Mouse (Mus musculus) adrenal gland, adult 8-10 months (tissue): Measurements from ENCODE around the gene Gm17949. TPM values are rescaled to one million over a fixed set of nuclear protein-coding genes. Genes with fewer than 3 reads are reported as not detected.

ENCODE experiments used
- DNase-seq: peaks from one replicate; pipeline ENCODE4 v3.0.0; 2022
- total RNA-seq, 4 experiments: library from RNA; stranded (reverse); gene quantifications; 2 replicates each; pipeline ENCODE4 v1.2.4; 2022

Gene Gm17949
- total RNA-seq, 4 experiments from 2014 or later, result 0.29 to 0.80 (median 0.45) TPM

DNA sequence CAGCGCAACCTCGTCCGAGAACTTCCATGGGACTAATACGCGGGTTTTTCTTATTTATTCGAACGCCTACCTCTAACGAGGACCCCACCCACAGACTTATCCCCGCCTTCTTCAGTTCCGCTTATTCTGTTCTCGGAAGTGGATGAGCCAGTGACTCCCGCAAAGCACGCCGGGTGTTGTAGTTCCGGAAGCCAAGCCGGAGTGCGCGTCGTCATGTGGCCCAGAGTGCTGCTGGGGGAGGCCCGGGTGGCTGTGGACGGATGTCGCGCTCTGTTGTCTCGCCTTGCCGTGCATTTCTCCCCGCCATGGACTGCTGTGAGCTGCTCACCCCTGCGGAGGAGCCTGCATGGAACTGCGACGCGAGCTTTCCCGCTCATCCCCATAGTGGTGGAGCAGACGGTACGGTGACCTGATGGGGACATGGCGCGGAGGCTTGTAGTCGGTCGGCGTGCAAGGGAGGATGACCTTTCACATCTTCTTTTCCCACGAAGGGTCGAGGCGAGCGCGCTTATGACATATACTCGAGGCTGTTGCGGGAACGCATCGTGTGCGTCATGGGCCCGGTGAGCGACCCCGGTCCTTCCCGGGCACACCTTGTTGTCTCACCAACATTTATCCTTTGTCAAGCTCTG, 21.0 kb upstream of the Gm17949 start, which contains the start of gene Clpp:
Gene Clpp, plus strand, starts transcription at position 191 of the 632 bp plus-strand sequence.
- peak; percentile 94 for DNase-seq

DNA sequence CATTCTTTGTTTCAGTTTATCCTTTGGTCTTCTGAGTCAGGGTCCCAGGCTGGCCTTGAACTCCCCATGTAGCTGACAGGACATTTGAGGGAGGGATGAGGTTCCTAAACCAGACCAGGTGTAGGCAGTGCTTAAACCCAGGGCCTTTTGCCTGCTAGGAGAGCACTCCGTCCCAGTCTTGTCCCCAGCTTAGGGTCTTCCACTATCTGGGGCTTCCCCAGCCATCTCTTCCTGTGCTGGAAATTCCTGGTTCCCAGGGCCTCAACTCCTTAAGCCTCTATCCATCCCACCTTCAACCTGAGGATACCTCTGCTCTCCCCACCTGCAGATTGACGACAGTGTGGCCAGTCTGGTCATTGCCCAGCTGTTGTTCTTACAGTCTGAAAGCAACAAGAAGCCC, 20.3 kb upstream of the Gm17949 start:
- no peak for DNase-seq

DNA sequence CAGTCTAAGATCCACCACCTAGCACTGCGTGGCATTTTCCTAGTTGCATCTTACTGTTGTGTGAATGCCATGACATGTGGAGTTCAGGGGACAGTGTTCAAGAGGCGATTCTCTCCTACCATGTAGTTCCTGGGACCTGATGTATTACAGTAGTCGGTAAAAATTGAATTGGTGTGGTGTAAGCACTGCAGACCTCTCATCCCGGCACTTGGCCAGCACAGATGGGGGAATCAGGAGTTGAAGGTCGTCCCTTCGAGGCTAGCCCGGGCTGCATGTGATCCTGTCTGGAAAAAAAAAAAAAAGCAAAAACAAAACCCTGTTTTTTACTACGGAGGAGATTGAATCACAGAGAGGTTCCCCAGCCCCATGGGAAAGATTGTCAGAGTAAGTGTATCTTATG, 16.2 kb upstream of the Gm17949 start:
- DNase-seq, result no peak

DNA sequence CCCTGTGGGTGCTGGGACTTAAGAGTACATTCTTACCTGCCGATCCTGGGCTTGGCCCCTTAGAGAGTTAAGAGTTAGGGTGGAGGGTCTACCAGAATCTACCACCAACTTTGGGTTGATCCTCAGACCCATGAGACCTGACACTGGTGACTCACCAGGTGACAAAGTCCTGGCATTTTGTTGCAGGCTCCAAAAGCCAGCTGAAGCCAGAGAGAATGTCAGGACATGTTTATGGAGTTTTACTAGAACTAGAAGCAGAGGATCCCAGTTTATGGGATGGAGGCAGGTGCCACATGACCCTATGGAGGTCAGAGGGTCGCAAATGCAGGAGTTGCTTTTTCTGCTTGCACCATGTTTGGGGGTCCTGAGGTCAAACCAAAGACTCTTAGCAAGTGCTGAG, 14.8 kb upstream of the Gm17949 start:
- DNase-seq, result no peak

DNA sequence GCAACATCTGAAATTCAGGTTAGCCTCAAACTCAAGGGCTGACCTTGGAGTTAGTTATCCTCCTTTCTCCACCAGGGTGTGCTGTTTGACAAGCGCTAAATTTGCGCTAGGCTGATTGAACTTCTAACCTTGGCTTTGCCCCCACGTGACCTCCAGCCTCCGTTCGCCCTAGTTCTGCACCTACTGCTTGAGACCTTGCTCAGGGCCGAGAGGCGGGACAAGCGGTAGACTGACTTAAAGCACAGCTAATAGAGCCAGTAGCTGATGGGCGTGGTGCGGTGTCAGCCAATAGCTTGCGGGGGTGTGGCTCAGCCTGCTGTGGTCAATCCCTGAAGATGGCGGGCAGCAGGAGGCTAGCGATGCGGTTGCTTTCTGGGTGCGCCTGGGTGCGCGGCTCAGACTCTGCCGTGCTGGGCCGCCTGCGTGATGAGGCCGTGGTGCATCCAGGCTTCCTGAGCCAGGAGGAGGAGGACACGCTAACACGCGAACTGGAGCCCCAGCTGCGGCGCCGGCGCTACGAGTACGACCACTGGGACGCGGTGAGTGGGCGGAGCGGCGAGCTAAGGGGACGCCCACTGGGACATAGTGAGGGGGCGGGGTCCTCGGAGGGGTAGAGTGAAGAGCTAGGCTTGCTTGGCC, 14.1 kb upstream of the Gm17949 start, which contains the start of gene Alkbh7:
Gene Alkbh7, plus strand, starts transcription at position 311 of the 639 bp plus-strand sequence.
- peak; percentile 98 for DNase-seq

DNA sequence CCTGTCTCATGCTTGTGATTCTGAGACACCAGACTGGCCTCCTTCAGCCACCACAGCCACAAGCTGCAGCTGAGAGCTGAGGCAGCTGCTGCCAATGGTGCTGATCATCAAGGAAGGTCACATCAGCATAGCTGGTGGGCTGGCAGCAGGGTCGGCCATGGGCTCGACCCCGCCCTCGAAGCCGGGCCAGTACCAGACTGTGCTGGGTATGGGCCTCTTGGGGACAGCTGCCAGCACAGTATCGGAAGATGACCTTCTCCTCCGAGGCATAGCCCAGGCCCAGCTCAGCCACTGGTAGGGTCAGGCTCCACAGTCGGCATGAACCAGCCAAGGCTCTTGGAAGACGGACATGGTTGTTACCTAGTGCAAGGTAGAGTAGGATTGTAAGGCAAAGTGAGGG, 11.9 kb upstream of the Gm17949 start:
- no peak for DNase-seq

DNA sequence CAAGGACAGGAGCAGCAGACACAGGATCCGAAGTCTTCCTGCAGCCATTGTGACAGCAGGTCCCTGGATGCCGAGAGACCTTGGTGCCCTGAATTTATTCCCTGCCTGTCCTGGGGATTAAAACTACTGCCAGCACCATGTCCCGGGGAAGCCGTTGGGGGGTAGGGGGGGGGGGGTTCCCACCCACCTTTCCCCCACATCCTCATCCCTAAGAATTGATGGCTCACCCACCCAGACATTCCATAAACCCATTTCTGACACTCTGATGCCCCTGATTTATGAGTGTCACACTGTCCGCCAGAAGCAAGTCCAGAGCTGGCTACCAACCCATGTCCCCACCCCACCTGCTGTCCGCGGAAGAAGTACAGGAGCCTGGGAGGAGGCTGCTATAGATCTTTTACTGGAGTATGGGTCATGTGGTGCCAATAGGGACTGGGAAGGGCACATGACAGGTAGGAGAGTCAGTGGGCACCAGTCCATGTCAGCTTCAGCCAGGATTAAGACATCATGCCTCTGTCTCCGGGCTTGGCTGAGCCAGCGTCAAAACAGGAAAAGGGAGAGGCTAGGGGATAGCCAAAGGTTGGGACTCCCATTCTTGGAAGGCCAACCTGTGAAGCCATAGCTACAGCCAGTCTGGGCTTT, 11.2 kb upstream of the Gm17949 start, which contains the start of gene Pspn:
Gene Pspn, minus strand, starts transcription at position 51 of the 642 bp plus-strand sequence.
- DNase-seq, result no peak

DNA sequence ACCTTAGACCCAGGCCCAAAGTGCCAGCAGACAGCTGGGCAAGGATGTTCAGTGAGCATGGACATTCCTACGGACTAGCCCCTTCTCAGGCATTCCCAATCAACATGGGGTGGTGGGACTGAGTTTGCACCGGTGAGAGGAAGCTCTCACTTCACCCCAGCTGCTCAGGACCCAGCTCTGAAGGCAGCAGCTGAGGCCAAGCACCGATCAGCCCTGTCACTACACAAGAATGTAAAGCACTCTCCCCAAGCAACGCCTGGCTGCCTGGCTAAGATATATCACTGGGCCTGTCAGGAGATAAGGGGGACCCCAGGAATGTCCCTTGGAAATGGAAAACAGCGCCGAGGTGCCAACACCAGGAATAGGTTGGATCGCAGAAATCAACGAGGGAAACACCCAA, 10.0 kb upstream of the Gm17949 start:
- no peak for DNase-seq

DNA sequence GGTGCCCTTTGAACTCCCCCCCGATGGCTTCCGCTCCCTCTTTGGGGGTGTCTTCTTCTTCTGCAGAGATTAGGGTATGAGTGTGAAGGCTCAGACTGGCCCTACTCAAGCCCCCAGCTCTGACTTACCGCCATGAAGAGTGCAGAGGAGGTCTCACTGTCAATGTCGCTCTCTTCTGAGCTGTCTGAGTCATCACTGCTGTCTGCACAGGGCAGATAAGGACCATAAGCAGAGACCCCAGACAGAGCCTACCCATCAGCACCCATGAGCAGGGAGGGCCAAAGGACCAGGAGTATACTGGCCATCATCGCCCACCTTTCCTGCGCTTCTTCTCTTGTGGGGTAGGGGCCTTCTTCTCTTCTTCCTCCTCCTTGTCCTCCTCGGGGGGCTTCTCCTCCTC, 7.3 kb upstream of the Gm17949 start:
- DNase-seq, result no peak

DNA sequence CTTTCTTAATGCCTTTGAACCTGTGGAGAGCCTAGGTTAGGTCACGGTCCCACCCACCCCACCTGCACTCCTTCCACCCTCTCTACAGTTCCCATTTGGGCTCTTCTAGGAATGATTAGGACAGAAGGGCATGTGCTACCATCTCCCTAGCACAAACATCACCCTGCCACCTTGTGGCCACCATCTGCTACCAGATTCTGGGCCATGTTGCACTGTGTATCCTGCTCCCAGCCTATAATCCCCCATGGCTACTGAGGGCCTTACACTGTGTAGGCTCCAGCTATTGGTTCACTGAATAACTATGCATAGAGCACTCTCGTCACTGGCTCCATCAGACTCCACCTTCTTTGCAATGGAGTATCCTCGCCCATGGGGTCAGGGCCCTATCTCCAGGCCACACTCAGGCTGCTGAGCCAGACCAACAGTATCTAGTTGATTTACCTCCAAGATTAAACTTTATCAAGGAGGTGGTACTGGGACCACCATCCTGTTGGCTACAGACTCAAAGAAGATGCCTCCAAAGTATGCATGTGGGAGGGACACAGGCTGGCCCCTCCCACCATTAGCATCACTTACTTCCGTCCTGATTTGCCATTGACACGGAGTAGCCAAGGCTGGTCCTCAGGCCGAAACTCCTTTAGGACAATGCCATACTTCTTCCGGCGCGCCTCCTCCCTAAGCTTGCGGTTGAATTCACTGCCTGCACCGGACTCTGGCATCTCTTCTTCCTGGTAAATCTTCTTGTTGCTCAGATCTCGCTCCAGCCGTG, 3.9 kb upstream of the Gm17949 start:
- no peak for DNase-seq

DNA sequence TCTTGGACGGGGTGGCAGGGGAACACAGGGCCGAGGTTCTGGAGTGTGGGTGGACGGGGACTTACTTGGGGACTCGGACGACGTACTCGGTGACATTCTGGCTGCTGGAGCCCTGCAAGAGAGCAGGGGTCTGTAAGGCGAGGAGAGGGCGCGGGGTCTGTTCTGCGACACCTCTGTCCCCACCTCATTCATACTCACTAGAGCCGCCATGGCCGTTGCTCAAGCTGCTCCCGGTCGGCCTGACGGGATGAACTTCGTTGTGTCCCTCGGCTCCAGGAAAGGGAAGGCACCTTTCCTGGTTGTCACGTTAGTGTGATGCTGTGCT, 396 bp upstream of the Gm17949 start:
- no peak for DNase-seq

DNA sequence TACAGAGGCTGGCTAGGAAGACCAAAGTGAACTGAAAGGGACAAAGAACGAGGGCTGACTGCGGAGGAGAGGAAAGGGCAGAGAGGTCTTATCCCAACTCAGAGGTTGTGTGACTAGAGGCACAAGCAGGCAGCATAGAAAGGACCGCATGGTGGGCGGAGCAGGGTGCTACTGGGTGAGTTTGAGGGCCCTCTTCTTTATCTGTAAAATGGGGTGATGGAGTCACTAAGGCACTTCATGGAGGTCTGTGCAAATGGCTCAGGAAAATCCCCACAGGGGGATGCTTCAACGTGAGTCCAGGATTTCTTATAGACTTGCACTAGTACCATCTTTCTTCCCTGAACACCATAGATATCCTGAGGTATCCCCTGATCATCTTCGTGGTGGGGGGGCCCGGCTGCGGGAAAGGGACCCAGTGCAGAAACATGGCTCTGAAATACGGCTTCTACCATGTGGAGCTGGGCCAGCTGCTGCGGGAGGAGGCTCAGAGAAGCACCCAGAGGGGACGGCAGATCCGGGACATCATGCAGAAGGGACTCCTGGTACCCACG, 1.1 kb downstream of the Gm17949 start:
- no peak for DNase-seq

DNA sequence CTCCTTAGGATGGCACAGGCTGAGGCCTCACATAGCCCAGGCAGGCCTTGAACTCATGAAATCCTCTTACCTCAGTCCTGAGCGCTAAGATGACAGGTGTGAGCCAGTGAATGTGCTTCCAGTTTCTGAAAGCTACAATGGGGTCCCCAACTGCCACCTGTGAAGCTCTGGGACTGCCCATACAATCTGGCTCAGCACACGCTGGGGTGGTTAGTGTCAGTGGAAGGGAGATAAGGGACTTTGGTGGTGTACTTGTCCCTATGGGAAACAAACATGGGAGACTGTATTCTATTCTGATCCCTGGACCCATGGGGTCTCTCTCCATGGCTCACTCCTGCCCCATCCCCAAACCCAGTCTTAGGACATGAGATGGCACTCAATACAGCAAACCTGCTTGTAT, 8.4 kb downstream of the Gm17949 start:
- DNase-seq, result no peak

DNA sequence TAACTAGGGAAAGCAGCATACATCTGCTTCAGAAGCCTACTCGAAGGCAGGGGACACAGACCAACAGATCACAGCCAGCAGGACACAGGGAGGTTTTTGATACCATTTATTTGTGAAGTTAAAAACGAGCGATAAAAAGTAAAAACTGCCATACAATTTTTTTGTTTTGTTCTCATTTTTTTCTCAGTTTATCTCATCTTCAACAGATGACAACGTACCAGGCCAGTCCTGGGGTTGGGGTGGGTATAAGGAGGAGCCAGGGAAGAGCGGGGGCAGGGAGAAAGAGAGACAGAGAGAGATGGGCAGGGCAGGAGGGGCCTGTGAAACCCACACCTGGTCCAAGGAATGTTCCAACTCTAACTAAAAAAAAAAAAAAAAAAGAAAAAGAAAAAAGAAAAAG, 9.7 kb downstream of the Gm17949 start:
- no peak for DNase-seq

DNA sequence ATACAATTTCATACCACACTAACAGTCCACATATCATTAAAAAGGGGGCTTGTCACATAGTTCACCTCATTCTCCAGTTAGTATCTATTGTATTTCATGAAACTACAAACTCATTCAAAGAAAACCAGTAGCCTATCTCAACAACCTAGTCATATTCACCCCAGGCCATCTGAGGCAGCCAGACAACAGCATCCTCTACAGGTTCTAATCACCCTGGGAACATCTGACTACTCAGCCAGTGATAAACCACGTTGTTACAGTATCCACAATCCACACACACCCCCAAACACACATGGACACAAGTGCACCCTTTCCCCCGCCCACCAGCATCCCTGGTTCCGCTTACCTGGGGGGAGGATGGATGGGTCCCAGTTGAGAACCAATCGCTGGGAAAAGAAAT, 16.2 kb downstream of the Gm17949 start:
- DNase-seq, result no peak

DNA sequence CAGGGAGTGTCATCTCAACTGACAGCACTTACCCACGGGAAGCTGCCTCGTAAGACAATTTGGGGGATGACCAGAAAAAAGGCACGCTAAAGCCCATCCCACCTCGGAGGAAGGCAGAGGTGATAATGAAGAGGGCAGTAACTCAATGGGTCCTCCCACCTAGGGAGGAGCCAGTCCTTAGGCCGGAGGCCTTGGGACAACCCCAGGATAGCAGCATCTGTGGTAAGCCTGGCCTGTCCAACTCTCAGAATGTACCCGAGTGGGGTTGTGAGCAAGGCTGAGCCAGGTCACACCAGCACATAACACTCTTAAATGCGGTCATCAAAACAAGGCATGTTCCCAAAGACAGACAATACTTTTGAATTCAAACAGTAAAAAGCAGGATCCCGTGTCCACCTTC, 18.4 kb downstream of the Gm17949 start:
- no peak for DNase-seq

DNA sequence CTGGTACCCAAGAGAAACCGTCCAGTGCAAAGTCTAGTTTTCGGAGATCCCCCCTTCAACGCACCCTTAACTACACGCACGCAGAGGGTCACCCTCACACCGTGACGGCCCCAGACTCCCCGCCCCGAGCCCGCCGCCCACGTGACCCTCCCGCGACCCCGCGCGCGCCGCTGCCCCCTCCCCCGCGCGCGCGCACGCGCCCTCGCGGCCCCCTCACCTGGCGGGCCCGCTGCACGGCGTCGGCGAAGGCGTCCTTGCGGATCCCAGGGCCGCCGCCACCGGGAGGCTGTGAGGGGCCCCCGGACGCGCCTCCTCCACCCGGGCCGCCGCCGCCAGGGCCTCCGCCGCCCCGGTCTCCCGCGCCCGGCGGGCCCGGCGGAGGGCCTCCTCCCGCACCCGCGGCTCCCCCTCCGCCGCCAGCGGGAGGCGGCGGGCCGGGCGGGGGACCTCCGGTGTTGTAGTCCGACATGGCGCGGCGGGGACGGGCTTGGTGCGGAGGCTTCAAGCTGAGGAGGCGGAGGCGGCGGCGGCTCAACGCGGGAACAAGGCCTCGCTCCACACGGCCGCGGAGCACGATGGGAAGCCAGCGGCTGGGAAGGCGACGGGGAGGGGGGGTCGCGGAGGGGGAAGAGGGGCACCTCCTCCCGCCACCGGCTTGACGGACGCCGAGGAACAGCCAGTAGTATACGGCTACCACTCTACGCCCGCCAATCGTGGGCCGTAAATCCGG, 19.8 kb downstream of the Gm17949 start, which contains the start of gene Khsrp:
Gene Khsrp, minus strand, starts transcription at position 592 of the 730 bp plus-strand sequence.
- DNase-seq, result no peak

DNA sequence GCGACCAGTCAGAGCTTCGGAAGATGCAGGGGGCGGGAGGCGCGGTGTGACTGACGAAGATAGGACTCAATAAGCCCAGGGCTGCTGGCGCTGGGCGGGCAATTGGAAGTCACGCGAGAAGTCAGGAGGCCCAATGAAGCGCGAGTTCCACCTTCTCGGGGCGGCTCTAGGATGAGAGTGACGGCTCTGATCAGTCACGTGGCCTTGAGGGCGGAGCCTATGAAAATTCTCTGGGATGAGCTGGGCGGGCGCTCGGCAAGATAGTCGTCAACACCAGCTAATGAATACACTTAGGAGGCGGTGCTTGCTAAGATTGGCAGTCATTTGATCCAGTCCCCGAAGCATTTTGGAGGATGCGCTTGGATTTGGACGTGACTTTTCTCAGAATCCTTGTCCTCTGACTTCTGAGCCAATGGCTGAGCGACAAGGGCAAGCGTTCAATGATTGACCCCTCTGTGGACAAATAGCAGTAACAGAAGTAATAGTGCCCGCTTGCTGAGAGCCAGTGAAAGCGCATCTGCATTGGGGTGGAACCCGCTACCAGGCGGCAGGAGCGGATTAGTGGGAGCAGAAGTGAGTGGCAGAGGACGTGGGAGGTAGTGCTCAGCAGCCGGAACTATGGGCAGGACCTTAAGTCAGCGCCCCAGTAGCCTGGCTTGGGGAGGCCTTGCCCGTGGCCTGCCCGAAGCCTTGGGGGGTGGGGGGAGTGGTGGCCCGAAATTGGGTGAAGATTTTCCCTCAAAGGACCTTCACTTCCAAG, 20.6 kb downstream of the Gm17949 start:
- peak; percentile 100 for DNase-seq

DNA sequence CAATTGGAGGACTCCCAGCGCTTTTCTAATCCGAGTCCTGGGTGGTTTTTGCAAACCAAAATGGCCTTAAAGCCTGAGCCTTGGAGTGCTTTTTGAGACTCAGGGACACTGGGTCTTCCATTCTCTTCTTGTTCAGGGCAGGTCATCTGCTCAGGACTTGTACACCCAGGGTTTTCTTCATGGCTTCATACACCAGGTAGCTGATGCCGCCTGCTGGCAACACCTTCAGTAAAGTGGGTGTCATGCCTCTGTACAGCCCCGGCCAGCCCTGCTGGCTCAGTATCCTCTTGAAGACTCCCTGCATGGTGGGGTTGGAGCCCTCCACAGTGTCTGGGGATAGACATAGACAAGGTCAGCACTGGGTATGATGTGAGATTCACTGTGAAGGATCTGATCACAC, 21.6 kb downstream of the Gm17949 start:
- DNase-seq, result no peak

DNA sequence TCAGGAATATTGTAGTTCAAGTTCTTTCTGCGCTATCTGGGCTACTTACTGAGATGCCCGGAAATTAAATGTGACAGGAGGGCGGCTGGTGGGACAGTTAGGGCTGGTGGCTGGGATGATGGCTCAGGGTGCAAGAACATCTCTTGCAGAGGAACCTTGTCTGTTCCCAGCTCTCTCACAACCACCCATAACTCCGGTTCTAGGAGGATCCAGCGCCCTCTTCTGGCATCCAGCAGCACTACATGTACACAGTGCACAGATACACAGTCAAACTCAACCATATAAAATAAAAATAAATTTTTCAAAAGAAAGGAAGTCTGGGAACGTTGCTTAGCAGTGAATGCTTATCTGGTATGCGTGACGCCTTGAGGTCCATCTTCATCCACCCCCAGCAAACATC, 27.7 kb downstream of the Gm17949 start:
- no peak for DNase-seq

DNA sequence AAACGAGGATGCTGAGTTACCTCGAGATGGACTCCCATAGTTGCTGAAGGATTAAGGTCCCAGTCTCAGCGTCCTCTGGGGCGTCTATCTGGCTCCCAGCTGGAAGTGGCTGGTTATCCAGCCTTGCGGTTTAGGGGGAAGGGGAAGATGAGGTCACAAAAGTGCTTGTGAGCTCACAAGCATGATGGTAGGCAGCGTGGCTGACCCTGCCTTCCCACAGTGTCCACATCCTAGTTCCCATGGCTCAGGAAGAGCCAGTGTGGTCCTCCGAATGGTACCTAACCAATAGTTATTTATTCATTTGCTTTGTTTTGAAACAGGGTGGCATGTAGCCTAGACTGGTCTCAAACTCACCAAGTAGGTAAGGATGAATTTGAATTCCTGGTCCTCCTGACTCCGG, 30.3 kb downstream of the Gm17949 start, which contains the start of gene Slc25a41:
Gene Slc25a41, minus strand, starts transcription at position 101 of the 400 bp plus-strand sequence.
- no peak for DNase-seq
